Mouse (Mus musculus) forebrain, embryonic 16.5 days (tissue): ENCODE data around the gene Nmnat2. TPM values are rescaled to one million over a fixed set of nuclear protein-coding genes. Genes with fewer than 3 reads are reported as not detected.

ENCODE experiments used
- ATAC-seq: fragments of 200-750 bp; cut with Nextera tagmentation; 2 replicates; pipeline ENCODE4 v1.8.0; 2017; ENCODE audit warnings: mild to moderate bottlenecking, moderate library complexity
- H3K27ac ChIP-seq: fragments of 300-500 bp; sonication (generic); 2 replicates; pipeline ENCODE4 v1.5.1; 2014; ENCODE audit warnings: low read length, control low read depth
- H3K27me3 ChIP-seq: fragments of 300-500 bp; sonication (generic); replicated peaks from 2 replicates; pipeline ENCODE4 v1.6.1; 2014; ENCODE audit warnings: low read length; ENCODE audit not compliant: control insufficient read depth, insufficient read depth
- H3K36me3 ChIP-seq: fragments of 300-500 bp; sonication (generic); 2 replicates; pipeline ENCODE4 v1.6.1; 2014; ENCODE audit not compliant: control insufficient read depth, insufficient read depth
- H3K4me1 ChIP-seq: fragments of 300-500 bp; sonication (generic); replicated peaks from 2 replicates; pipeline ENCODE4 v1.6.1; 2014; ENCODE audit warnings: low read length; ENCODE audit not compliant: control insufficient read depth, insufficient read depth
- H3K4me2 ChIP-seq: fragments of 300-500 bp; sonication (generic); 2 replicates; pipeline ENCODE4 v1.6.1; 2014; ENCODE audit warnings: mild to moderate bottlenecking, low read length, control low read depth
- H3K4me3 ChIP-seq: fragments of 300-500 bp; sonication (generic); replicated peaks from 2 replicates; pipeline ENCODE4 v1.5.1; 2014; ENCODE audit warnings: mild to moderate bottlenecking, low read length, control low read depth
- H3K9ac ChIP-seq: fragments of 300-500 bp; sonication (generic); replicated peaks from 2 replicates; pipeline ENCODE4 v1.6.1; 2014; ENCODE audit warnings: low read depth, low read length, control low read depth
- H3K9me3 ChIP-seq: fragments of 300-500 bp; sonication (generic); 2 replicates; pipeline ENCODE4 v1.6.1; 2016; ENCODE audit warnings: low read length; ENCODE audit not compliant: control insufficient read depth
- WGBS: fragments of 180-500 bp; shearing (Covaris S2); extraction: QIAGEN DNeasy Blood & Tissue Kit; methylation state at CpG from one replicate; pipeline ENCODE4 v1.1.7; 2014; 5-methylcytosine and 5-hydroxymethylcytosine counted together
- polyA plus RNA-seq: library from polyadenylated mRNA; unstranded; fragments of >200 nt; fragmentation: Nextera tagmentation; extraction: Ambion mirVana; gene quantifications from 2 replicates; pipeline ENCODE4 v1.2.1, GENCODE M21; 2015

The Nmnat2 gene
- polyA plus RNA-seq, 1 experiment from 2014 or later: 85.6 TPM

- no peak overlapping the region for H3K27ac ChIP-seq
- WGBS: 8% methylated on average over 4 of the region's 4 CpGs
- H3K36me3 ChIP-seq: no peaks in the 10 kb centered on the region
- no peak overlapping the region for H3K9ac ChIP-seq
- no peaks in the 10 kb centered on the region for H3K4me1 ChIP-seq
- no peak overlapping the region for H3K4me3 ChIP-seq
- ATAC-seq: no peak
- no peak overlapping the region for H3K4me2 ChIP-seq
- no peaks in the 10 kb centered on the region for H3K9me3 ChIP-seq
- no peaks in the 10 kb centered on the region for H3K27me3 ChIP-seq
Observed at GRCm38 (mm10) chr1:152973861-152974260, 19.1 kb downstream of the Nmnat2 start.

DNA sequence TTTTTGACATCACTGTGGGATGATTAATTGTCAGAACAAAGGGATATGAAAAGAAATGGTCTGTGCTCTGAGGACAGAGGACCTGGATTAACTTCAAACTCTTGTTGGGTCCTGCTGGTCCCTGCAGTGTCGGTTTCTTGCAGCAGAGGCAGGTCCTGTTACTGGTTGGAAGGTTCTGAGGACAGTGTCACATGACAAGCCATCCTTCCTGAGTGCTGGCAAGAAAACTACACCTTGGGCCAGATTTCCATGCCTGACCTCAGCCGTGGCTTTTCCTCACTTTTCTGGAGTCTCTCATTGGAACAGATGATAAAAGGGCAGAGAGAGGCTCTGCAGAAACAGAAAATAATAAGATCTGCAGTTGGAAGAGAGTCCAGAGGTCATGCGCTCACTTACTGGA is 20.4 kb downstream of the Nmnat2 start:
- H3K27ac ChIP-seq: no peak overlapping the region
- ATAC-seq: no peak
- no peaks in the 10 kb centered on the region for H3K27me3 ChIP-seq
- WGBS: 82% methylated on average over 3 of the region's 3 CpGs
- H3K4me3 ChIP-seq: no peak overlapping the region
- H3K9me3 ChIP-seq: no peaks in the 10 kb centered on the region
- H3K4me1 ChIP-seq: no peaks in the 10 kb centered on the region
- H3K36me3 ChIP-seq: no peaks in the 10 kb centered on the region
- no peak overlapping the region for H3K9ac ChIP-seq
- H3K4me2 ChIP-seq: no peak overlapping the region

DNA sequence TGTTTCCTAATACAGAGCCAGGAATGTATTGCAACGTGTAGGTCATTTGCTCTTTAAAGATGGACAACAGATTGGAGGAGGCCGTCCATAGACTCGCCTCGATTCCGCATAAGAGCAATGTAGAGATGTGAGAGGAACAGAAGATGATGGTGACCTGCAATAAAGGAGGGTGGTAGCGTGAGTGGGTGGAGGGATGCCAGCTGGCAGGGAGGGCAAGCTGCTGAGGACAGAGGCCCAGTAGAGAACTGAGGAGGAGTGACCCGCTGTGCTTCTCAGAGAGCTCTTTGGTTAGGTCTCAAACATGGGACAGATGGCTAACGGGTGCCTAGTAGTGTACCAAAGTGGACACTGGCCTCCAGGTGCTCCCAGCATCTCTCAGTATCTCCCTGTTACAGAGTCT is 23.9 kb downstream of the Nmnat2 start:
- H3K27ac ChIP-seq: no peak overlapping the region
- no peaks in the 10 kb centered on the region for H3K9me3 ChIP-seq
- H3K4me3 ChIP-seq: no peak overlapping the region
- ATAC-seq: no peak
- no peak overlapping the region for H3K4me2 ChIP-seq
- H3K36me3 ChIP-seq: no peaks in the 10 kb centered on the region
- H3K27me3 ChIP-seq: no peaks in the 10 kb centered on the region
- 93% methylated on average over 8 of the region's 8 CpGs for WGBS
- no peaks in the 10 kb centered on the region for H3K4me1 ChIP-seq
- no peak overlapping the region for H3K9ac ChIP-seq

- H3K27ac ChIP-seq: no peak overlapping the region
- WGBS: 76% methylated on average over 14 of the region's 14 CpGs
- no peak for ATAC-seq
Observed at GRCm38 (mm10) chr1:152983416-152983815, 28.6 kb downstream of the Nmnat2 start.

GRCm38 (mm10) chr1:152986981-152987380 is 32.2 kb downstream of the Nmnat2 start:
- H3K9ac ChIP-seq: no peak overlapping the region
- 0 out of 2 replicates have a peak, but pooled peaks have one; percentile 26 for ATAC-seq
- H3K4me3 ChIP-seq: no peak overlapping the region
- H3K36me3 ChIP-seq: no peaks in the 10 kb centered on the region
- WGBS: 67% methylated on average over 3 of the region's 3 CpGs
- no peaks in the 10 kb centered on the region for H3K9me3 ChIP-seq
- no peak overlapping the region for H3K4me2 ChIP-seq
- H3K27me3 ChIP-seq: no peaks in the 10 kb centered on the region
- H3K4me1 ChIP-seq: peaks cover 12% of the 10 kb centered on the region
- 0 out of 2 replicates have a peak overlapping the region, but pooled peaks have one; percentile 41 for H3K27ac ChIP-seq

More at GRCm38 (mm10) chr1:152983416-152983815, 28.6 kb downstream of the Nmnat2 start:
- Histone ChIP-seq H3K36me3 (no peaks in the 10 kb centered on the region), H3K4me2 (no peak overlapping the region), H3K9ac (no peak overlapping the region), H3K27me3 (no peaks in the 10 kb centered on the region), H3K4me1 (peaks cover 12% of the 10 kb centered on the region), H3K9me3 (no peaks in the 10 kb centered on the region), H3K4me3 (no peak overlapping the region)

DNA sequence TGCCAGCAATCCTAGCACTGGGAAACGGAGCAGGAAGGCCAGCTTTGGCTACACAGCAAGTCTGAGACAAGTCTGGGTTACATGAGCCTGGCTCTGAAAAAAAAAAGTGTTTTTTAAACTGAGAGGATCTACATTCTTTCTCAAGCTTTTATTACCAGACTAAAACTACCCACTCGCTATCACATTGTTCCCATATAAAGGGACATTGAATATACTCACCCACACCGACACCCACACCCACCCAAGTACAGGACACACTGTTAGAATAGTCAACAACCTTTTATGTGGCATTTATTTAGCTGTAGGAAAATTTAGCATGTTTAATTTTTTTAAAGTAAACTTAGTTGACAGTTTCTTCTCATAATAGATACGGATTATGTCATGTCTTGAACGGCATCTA is 35.3 kb downstream of the Nmnat2 start:
- 83% methylated on average over 5 of the region's 5 CpGs for WGBS

GRCm38 (mm10) chr1:152992271-152993134 is 37.7 kb downstream of the Nmnat2 start:
- no peaks in the 10 kb centered on the region for H3K27me3 ChIP-seq
- no peak overlapping the region for H3K9ac ChIP-seq
- no peaks in the 10 kb centered on the region for H3K9me3 ChIP-seq
- H3K27ac ChIP-seq: peak overlapping the region; percentile 19; the same call in 1 of the 2 replicates
- H3K4me1 ChIP-seq: peaks cover 6% of the 10 kb centered on the region; the same call in 1 of the 2 replicates
- H3K4me2 ChIP-seq: no peak overlapping the region
- H3K4me3 ChIP-seq: no peak overlapping the region
- no peaks in the 10 kb centered on the region for H3K36me3 ChIP-seq
- ATAC-seq: 0 out of 2 replicates have a peak, but pooled peaks have one; percentile 38
- WGBS: 50% methylated on average over 6 of the region's 6 CpGs

More for the DNA sequence above, 35.3 kb downstream of the Nmnat2 start:
- H3K27me3 ChIP-seq: no peaks in the 10 kb centered on the region
- H3K9ac ChIP-seq: no peak overlapping the region
- ATAC-seq: no peak
- H3K4me3 ChIP-seq: no peak overlapping the region
- no peak overlapping the region for H3K27ac ChIP-seq
- H3K4me2 ChIP-seq: no peak overlapping the region
- peaks cover 16% of the 10 kb centered on the region for H3K4me1 ChIP-seq
- H3K36me3 ChIP-seq: no peaks in the 10 kb centered on the region
- no peaks in the 10 kb centered on the region for H3K9me3 ChIP-seq

DNA sequence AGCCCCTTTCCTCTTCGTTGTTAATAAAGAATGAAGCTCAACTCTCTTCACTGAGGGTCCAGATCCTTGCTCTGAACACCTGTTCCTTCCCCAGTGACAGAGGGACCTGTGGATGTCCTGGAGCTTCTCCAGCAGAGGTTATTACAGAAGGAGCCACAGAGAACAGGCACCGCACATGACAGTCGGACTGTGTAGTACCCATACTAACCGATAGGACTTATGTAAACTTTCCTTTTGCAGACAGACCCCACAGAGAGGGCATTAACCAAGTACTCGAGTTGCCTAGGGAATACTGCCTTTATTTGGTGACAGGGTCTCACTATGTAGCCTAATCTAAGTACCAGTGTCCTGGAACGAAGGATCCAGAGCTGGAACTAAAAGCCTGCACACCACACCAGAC is 39.0 kb downstream of the Nmnat2 start:
- Histone ChIP-seq H3K4me1 (0 out of 2 replicates have a peak, but pooled peaks cover 5% of the 10 kb centered on the region), H3K27me3 (no peaks in the 10 kb centered on the region), H3K4me2 (no peak overlapping the region), H3K9ac (no peak overlapping the region), H3K36me3 (no peaks in the 10 kb centered on the region), H3K27ac (no peak overlapping the region), H3K9me3 (no peaks in the 10 kb centered on the region), H3K4me3 (no peak overlapping the region)
- 80% methylated on average over 6 of the region's 6 CpGs for WGBS
- ATAC-seq: no peak

GRCm38 (mm10) chr1:152999983-153000382 is 45.2 kb downstream of the Nmnat2 start:
- no peak for ATAC-seq
- Histone ChIP-seq H3K4me1 (no peaks in the 10 kb centered on the region), H3K9me3 (no peaks in the 10 kb centered on the region), H3K27ac (no peak overlapping the region), H3K9ac (no peak overlapping the region), H3K4me3 (no peak overlapping the region), H3K36me3 (no peaks in the 10 kb centered on the region), H3K4me2 (no peak overlapping the region), H3K27me3 (no peaks in the 10 kb centered on the region)
- WGBS: 80% methylated on average over 8 of the region's 8 CpGs
